Comparison of ENCODE assay signal across 9 mouse cellular contexts in the genomic region with DNA sequence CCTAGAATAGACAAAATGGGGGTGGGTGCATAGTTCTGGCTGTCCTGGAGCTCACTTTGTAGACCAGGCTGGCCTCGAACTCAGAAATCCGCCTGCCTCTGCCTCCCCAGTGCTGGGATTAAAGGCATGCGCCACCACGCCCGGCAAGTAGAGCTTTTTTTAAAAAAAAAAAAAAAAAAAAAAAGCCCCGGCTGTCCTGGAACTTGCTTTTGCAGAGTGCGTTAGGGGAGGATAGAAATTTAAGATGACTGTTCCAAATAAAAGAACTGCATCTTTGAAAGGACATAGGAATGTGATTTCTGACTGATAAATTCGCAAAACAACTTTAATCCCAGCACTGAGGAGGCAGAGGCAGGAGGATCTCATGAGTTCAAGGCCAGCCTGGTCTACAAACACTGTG. TPM values are rescaled to one million over a fixed set of nuclear protein-coding genes. Genes with fewer than 3 reads are reported as not detected.
DNase-seq lines count a peak whose midpoint lies in the region; ATAC-seq and TF ChIP-seq lines count a peak whose summit lies in the region.
"Had no signal": no experiment of that assay in that cellular context is flagged by ENCODE, and none has a peak within 500 bp of the region (broad histone marks: within the 10 kb centered on the region; RNA-seq: fewer than 3 reads in every experiment).

No protein-coding gene starts in this region.

- H3K36me3 ChIP-seq in heart, embryonic 15.5 days, result no peaks in the 10 kb centered on the region
- H3K36me3 ChIP-seq in G1E (replicated peaks) (peaks cover 9% of the 10 kb centered on the region), macrophage (ENCODE audit: inconsistent target) (no peaks in the 10 kb centered on the region)
- H3K36me3 ChIP-seq in hindbrain, embryonic 10.5 days, result no peaks in the 10 kb centered on the region

- no peak for TF ChIP-seq CTCF in G1E (IDR thresholded peaks at IDR 0.05; ENCODE audit: low read depth, low read length)

- peak overlapping the region; percentile 97 for H3K27ac ChIP-seq in heart, embryonic 15.5 days
- peak overlapping the region; percentile 95 for H3K27ac ChIP-seq in hindbrain, embryonic 10.5 days
- peak overlapping the region; percentile 50; the same call in 1 of the 2 replicates for H3K27ac ChIP-seq in macrophage

- peak overlapping the region; percentile 91; the same call in 1 of the 2 replicates for H3K9ac ChIP-seq in heart, embryonic 15.5 days

- H3K4me3 ChIP-seq in heart, embryonic 15.5 days, result peak overlapping the region; percentile 70
- H3K4me3 ChIP-seq in G1E (ENCODE audit: low read depth, low read length), result peak overlapping the region; percentile 82
- H3K4me3 ChIP-seq in hindbrain, embryonic 10.5 days, result peak overlapping the region; percentile 67
- H3K4me3 ChIP-seq in macrophage (ENCODE audit: inconsistent target), result peak overlapping the region; percentile 63

- no peak for DNase-seq in heart, adult 8-10 months (ENCODE audit: low spot score)
- no peak for DNase-seq in G1E (ENCODE audit: low spot score)
- no peak for DNase-seq in hindbrain, embryonic 10.5 days (ENCODE audit: low spot score)
- DNase-seq in cerebellum, adult 8-10 months, result no peak
- no peak for DNase-seq in cerebellum, adult 18-20 months

- no peak for ATAC-seq in heart, embryonic 15.5 days (replicated peaks; ENCODE audit: insufficient number of reproducible peaks, insufficient read depth, low FRiP score, low read depth)
- ATAC-seq in G1E (ENCODE audit: extremely low read depth, insufficient number of reproducible peaks, low FRiP score, poor library complexity, severe bottlenecking), result no peak
- no peak for ATAC-seq in megakaryocyte-erythroid progenitor cell, adult 5-6 weeks (replicated peaks; ENCODE audit: low FRiP score, low TSS enrichment, poor library complexity, severe bottlenecking)

- 88% methylated on average over 8 of the region's 8 CpGs for WGBS in heart, embryonic 15.5 days
- 90% methylated on average over 8 of the region's 8 CpGs for WGBS in hindbrain, embryonic 10.5 days
- WGBS in macrophage (ENCODE audit: missing documents), result 82% methylated on average over 8 of the region's 8 CpGs

- H3K27me3 ChIP-seq in heart, embryonic 15.5 days, result no peaks in the 10 kb centered on the region
- peaks cover 8% of the 10 kb centered on the region for H3K27me3 ChIP-seq in G1E (ENCODE audit: insufficient read depth, low read length)
- no peaks in the 10 kb centered on the region for H3K27me3 ChIP-seq in hindbrain, embryonic 10.5 days (ENCODE audit: insufficient read depth, poor library complexity, severe bottlenecking)

- H3K9me3 ChIP-seq in heart, embryonic 15.5 days (replicated peaks), result no peaks in the 10 kb centered on the region
- H3K9me3 ChIP-seq in G1E (replicated peaks), result no peaks in the 10 kb centered on the region
- H3K9me3 ChIP-seq in hindbrain, embryonic 10.5 days, result 0 out of 2 replicates have a peak, but pooled peaks cover 4% of the 10 kb centered on the region

- peak overlapping the region; percentile 69 for H3K4me2 ChIP-seq in heart, embryonic 15.5 days

- H3K4me1 ChIP-seq in heart, embryonic 15.5 days (replicated peaks), result peaks cover 15% of the 10 kb centered on the region
- peaks cover 22% of the 10 kb centered on the region for H3K4me1 ChIP-seq in G1E (ENCODE audit: insufficient read depth, low read depth, low read length)
- peaks cover 18% of the 10 kb centered on the region for H3K4me1 ChIP-seq in hindbrain, embryonic 10.5 days (replicated peaks)

- peaks cover 36% of the 10 kb centered on the region for H3K79me2 ChIP-seq in macrophage (ENCODE audit: inconsistent target)

RNA-seq across cellular contexts. Expression of a gene that starts 0.5 kb away (rescaled TPM):
- polyA plus RNA-seq in heart, embryonic 15.5 days (2015; fragmentation: Nextera tagmentation; extraction: Ambion mirVana), result 30.9 and 33.7 TPM in 2 replicates
- total RNA-seq in heart, adult 8-10 months (2022), result 100 to 1,000 TPM; 150 to 177 (median 168) TPM
- total RNA-seq in G1E (2014; fragmentation: Nextera tagmentation), result 95.6 and 123 TPM in 2 replicates
- total RNA-seq in G1E (2017), result 14.8 and 15.6 TPM in 2 replicates
- polyA plus RNA-seq in G1E (2012), result 97.4 and 119 TPM in 2 replicates
- 31.0 and 35.5 TPM in 2 replicates for polyA plus RNA-seq in hindbrain, embryonic 10.5 days (2016; fragmentation: Nextera tagmentation; extraction: Ambion mirVana)
- total RNA-seq in macrophage (2018; cell fraction: chromatin; rRNA removed), result 100 to 1,000 TPM in 18 of 26 experiments, 10 to 100 TPM in 8; 61.3 to 169 (median 116) TPM
- 100 to 1,000 TPM in 12 of 26 experiments, 10 to 100 TPM in 14; 88.3 to 126 (median 98.8) TPM for total RNA-seq in macrophage (2018; cell fraction: cytosol; rRNA removed)
- total RNA-seq in macrophage (2018; cell fraction: nucleus; rRNA removed), result 100 to 1,000 TPM in 9 of 26 experiments, 10 to 100 TPM in 17; 55.6 to 146 (median 89.7) TPM
- 68.8 to 168 TPM (median 68.9 TPM) in 3 replicates for polyA plus RNA-seq in macrophage (2018)
- total RNA-seq in megakaryocyte-erythroid progenitor cell, adult 5-6 weeks (2014; fragmentation: Nextera tagmentation), result 46.8 and 49.9 TPM in 2 replicates
- total RNA-seq in megakaryocyte-erythroid progenitor cell, adult 5-6 weeks (2017), result 25.3 and 38.5 TPM in 2 replicates

RNA-seq across cellular contexts. Expression of a gene that starts 9.4 kb away (rescaled TPM):
- polyA plus RNA-seq in heart, embryonic 15.5 days (2015; fragmentation: Nextera tagmentation; extraction: Ambion mirVana), result 0.10 TPM in 1 of 2 replicates, not detected in the other
- total RNA-seq in heart, adult 8-10 months (2022), result not detected
- total RNA-seq in G1E (2014; fragmentation: Nextera tagmentation) (not detected in 2 replicates), G1E (2017) (0.05 TPM in 1 of 2 replicates, not detected in the other)
- polyA plus RNA-seq in G1E (2012) (not detected in 2 replicates), macrophage (2018) (not detected in 3 replicates)
- polyA plus RNA-seq in hindbrain, embryonic 10.5 days (2016; fragmentation: Nextera tagmentation; extraction: Ambion mirVana), result 0.13 TPM in 1 of 2 replicates, not detected in the other
- not detected for total RNA-seq in macrophage (2018; cell fraction: chromatin; rRNA removed)
- not detected for total RNA-seq in macrophage (2018; cell fraction: cytosol; rRNA removed)
- total RNA-seq in macrophage (2018; cell fraction: nucleus; rRNA removed), result not detected
- total RNA-seq in megakaryocyte-erythroid progenitor cell, adult 5-6 weeks (2014; fragmentation: Nextera tagmentation), result not detected in 2 replicates
- not detected in 2 replicates for total RNA-seq in megakaryocyte-erythroid progenitor cell, adult 5-6 weeks (2017)
- total RNA-seq: left cerebral cortex, postnatal 10 days had no signal

RNA-seq across cellular contexts. Expression of a gene that starts 25.4 kb away (rescaled TPM):
- polyA plus RNA-seq in heart, embryonic 15.5 days (2015; fragmentation: Nextera tagmentation; extraction: Ambion mirVana), result 0.03 TPM in 1 of 2 replicates, not detected in the other
- not detected for total RNA-seq in heart, adult 8-10 months (2022)
- total RNA-seq in G1E (2014; fragmentation: Nextera tagmentation) (not detected in 2 replicates), G1E (2017) (0.06 and 0.11 TPM in 2 replicates)
- polyA plus RNA-seq in G1E (2012) (0.01 TPM in 2 replicates), macrophage (2018) (not detected in 3 replicates)
- polyA plus RNA-seq in hindbrain, embryonic 10.5 days (2016; fragmentation: Nextera tagmentation; extraction: Ambion mirVana), result not detected in 2 replicates
- not detected for total RNA-seq in macrophage (2018; cell fraction: chromatin; rRNA removed)
- not detected for total RNA-seq in macrophage (2018; cell fraction: cytosol; rRNA removed)
- total RNA-seq in macrophage (2018; cell fraction: nucleus; rRNA removed), result under 1 TPM in 1 of 26 experiments, not detected in 25; 0.17 TPM
- not detected in 2 replicates for total RNA-seq in megakaryocyte-erythroid progenitor cell, adult 5-6 weeks (2014; fragmentation: Nextera tagmentation)
- not detected in 2 replicates for total RNA-seq in megakaryocyte-erythroid progenitor cell, adult 5-6 weeks (2017)

RNA-seq across cellular contexts. Expression of a gene that starts 37.9 kb away (rescaled TPM):
- polyA plus RNA-seq in heart, embryonic 15.5 days (2015; fragmentation: Nextera tagmentation; extraction: Ambion mirVana), result 0.58 and 1.5 TPM in 2 replicates
- 1 to 10 TPM; 1.1 to 1.7 (median 1.3) TPM for total RNA-seq in heart, adult 8-10 months (2022)
- 0.23 and 0.24 TPM in 2 replicates for total RNA-seq in G1E (2014; fragmentation: Nextera tagmentation)
- 0.11 TPM in 1 of 2 replicates, not detected in the other for total RNA-seq in G1E (2017)
- 0.15 and 0.18 TPM in 2 replicates for polyA plus RNA-seq in G1E (2012)
- 7.1 and 7.3 TPM in 2 replicates for polyA plus RNA-seq in hindbrain, embryonic 10.5 days (2016; fragmentation: Nextera tagmentation; extraction: Ambion mirVana)
- not detected for total RNA-seq in macrophage (2018; cell fraction: chromatin; rRNA removed)
- not detected for total RNA-seq in macrophage (2018; cell fraction: cytosol; rRNA removed)
- total RNA-seq in macrophage (2018; cell fraction: nucleus; rRNA removed), result under 1 TPM in 1 of 26 experiments, not detected in 25; 0.55 TPM
- not detected in 3 replicates for polyA plus RNA-seq in macrophage (2018)
- total RNA-seq in megakaryocyte-erythroid progenitor cell, adult 5-6 weeks (2014; fragmentation: Nextera tagmentation), result not detected in 2 replicates
- not detected in 2 replicates for total RNA-seq in megakaryocyte-erythroid progenitor cell, adult 5-6 weeks (2017)

RNA-seq across cellular contexts. Expression of a gene that starts 57.9 kb away (rescaled TPM):
- 2.0 and 11.0 TPM in 2 replicates for polyA plus RNA-seq in heart, embryonic 15.5 days (2015; fragmentation: Nextera tagmentation; extraction: Ambion mirVana)
- 1 to 10 TPM; 1.5 to 3.2 (median 3.0) TPM for total RNA-seq in heart, adult 8-10 months (2022)
- total RNA-seq in G1E (2014; fragmentation: Nextera tagmentation) (43.3 and 43.7 TPM in 2 replicates), G1E (2017) (89.2 and 100 TPM in 2 replicates)
- polyA plus RNA-seq in G1E (2012) (54.8 and 59.5 TPM in 2 replicates), macrophage (2018) (48.5 to 115 TPM (median 70.4 TPM) in 3 replicates)
- 1.8 and 2.5 TPM in 2 replicates for polyA plus RNA-seq in hindbrain, embryonic 10.5 days (2016; fragmentation: Nextera tagmentation; extraction: Ambion mirVana)
- 100 to 1,000 TPM in 9 of 26 experiments, 10 to 100 TPM in 16, 1 to 10 TPM in 1; 7.6 to 191 (median 75.7) TPM for total RNA-seq in macrophage (2018; cell fraction: chromatin; rRNA removed)
- 100 to 1,000 TPM in 9 of 26 experiments, 10 to 100 TPM in 17; 57.0 to 121 (median 82.1) TPM for total RNA-seq in macrophage (2018; cell fraction: cytosol; rRNA removed)
- 100 to 1,000 TPM in 4 of 26 experiments, 10 to 100 TPM in 22; 18.8 to 137 (median 66.9) TPM for total RNA-seq in macrophage (2018; cell fraction: nucleus; rRNA removed)
- 20.9 and 31.7 TPM in 2 replicates for total RNA-seq in megakaryocyte-erythroid progenitor cell, adult 5-6 weeks (2014; fragmentation: Nextera tagmentation)
- total RNA-seq in megakaryocyte-erythroid progenitor cell, adult 5-6 weeks (2017), result 10.5 and 10.8 TPM in 2 replicates
